Mouse (Mus musculus) CH12.LX (cell line): Measurements from ENCODE around the gene Dcpp2. TPM values are rescaled to one million over a fixed set of nuclear protein-coding genes. Genes with fewer than 3 reads are reported as not detected.
"Not testable (repeated sequence)": the region's sequence is repeated elsewhere in the genome, so short reads cannot be mapped to it uniquely, and the experiment has no call there.

ENCODE experiments used
- DNase-seq: peaks from one replicate; pipeline ENCODE4 v3.0.0-alpha.2; 2013; ENCODE audit errors: extremely low read depth
- H3K27ac ChIP-seq: 2 replicates; pipeline ENCODE4 v1.5.1; 2012; ENCODE audit warnings: low read depth, mild to moderate bottlenecking, control low read depth, moderate library complexity; ENCODE audit not compliant: insufficient read depth
- H3K27me3 ChIP-seq: replicated peaks from 2 replicates; pipeline ENCODE3; 2012; ENCODE audit warnings: inconsistent platforms
- H3K36me3 ChIP-seq, 2 experiments: replicated peaks in 1 of 2; 2 replicates each; pipeline versions ENCODE3 to v1.6.1; 2012; ENCODE audit warnings: inconsistent platforms in 1 of 2, low read length in 1 of 2, mild to moderate bottlenecking in 1 of 2, mixed read lengths in 1 of 2, moderate library complexity in 1 of 2; ENCODE audit not compliant: control insufficient read depth in 1 of 2, insufficient read depth in 1 of 2
- H3K4me1 ChIP-seq, 2 experiments: 2 replicates each; pipeline ENCODE4 v1.6.1; 2012; ENCODE audit warnings: inconsistent platforms in 1 of 2, moderate library complexity in 1 of 2; ENCODE audit not compliant: insufficient read depth in 2 of 2, control insufficient read depth in 1 of 2
- H3K4me2 ChIP-seq: 2 replicates; pipeline ENCODE4 v1.6.1; 2012; ENCODE audit warnings: low read depth, mild to moderate bottlenecking, control low read depth; ENCODE audit not compliant: poor library complexity, insufficient read depth, severe bottlenecking
- H3K4me3 ChIP-seq, 3 experiments: fragments of 150-350 bp in 1 of 3; sonication (generic) in 1 of 3; replicated peaks in 1 of 3; 2 replicates each; pipeline versions ENCODE3 to v1.5.1; 2011 to 2012; ENCODE audit warnings: low read depth in 2 of 3, low read length in 2 of 3, mild to moderate bottlenecking in 2 of 3, moderate library complexity in 2 of 3, control low read depth in 1 of 3, improper control_type of control experiment in 1 of 3, inconsistent platforms in 1 of 3, mixed read lengths in 1 of 3; ENCODE audit not compliant: poor library complexity in 1 of 3
- H3K79me2 ChIP-seq: replicated peaks from 2 replicates; pipeline ENCODE4 v1.6.1; 2012; ENCODE audit warnings: mild to moderate bottlenecking, moderate library complexity; ENCODE audit not compliant: control insufficient read depth, poor library complexity, insufficient read depth, severe bottlenecking; ENCODE audit errors: extremely low read depth
- H3K9ac ChIP-seq: 2 replicates; pipeline ENCODE4 v1.6.1; 2012; ENCODE audit warnings: low read depth, mild to moderate bottlenecking, control low read depth, moderate library complexity; ENCODE audit not compliant: insufficient read depth
- H3K9me3 ChIP-seq: replicated peaks from 2 replicates; pipeline ENCODE3; 2012; ENCODE audit warnings: low read length, inconsistent platforms, mixed read lengths
- BHLHE40 ChIP-seq: IDR thresholded peaks from 2 replicates; pipeline ENCODE4 v1.6.1; 2011; ENCODE audit warnings: mild to moderate bottlenecking, low read depth, low read length, improper control_type of control experiment
- CHD1 ChIP-seq: IDR thresholded peaks from 2 replicates; pipeline ENCODE4 v1.6.1; 2012; ENCODE audit warnings: low read depth, low read length, improper control_type of control experiment, inconsistent platforms
- CTCF ChIP-seq, 2 experiments: IDR thresholded peaks in 1 of 2; conservative IDR thresholded peaks in 1 of 2; 2 replicates each; pipeline ENCODE4 v1.5.1; 2011 to 2012; ENCODE audit warnings: low read depth in 2 of 2, low read length in 2 of 2, improper control_type of control experiment in 1 of 2, inconsistent platforms in 1 of 2, mild to moderate bottlenecking in 1 of 2, moderate library complexity in 1 of 2
- ELF1 ChIP-seq: IDR thresholded peaks from 2 replicates; pipeline ENCODE4 v1.6.1; 2014; ENCODE audit warnings: low read depth, mild to moderate bottlenecking, inconsistent platforms, low read length, improper control_type of control experiment
- HCFC1 ChIP-seq: IDR thresholded peaks from 2 replicates; pipeline ENCODE4 v1.6.1; 2012; ENCODE audit warnings: low read depth, mild to moderate bottlenecking, inconsistent platforms, low read length, improper control_type of control experiment
- JUN ChIP-seq: IDR thresholded peaks from 2 replicates; pipeline ENCODE4 v1.6.1; 2011; ENCODE audit warnings: low read depth, mild to moderate bottlenecking, low read length, improper control_type of control experiment, moderate library complexity; ENCODE audit not compliant: insufficient read depth
- JUND ChIP-seq: conservative IDR thresholded peaks from 2 replicates; pipeline ENCODE4 v1.6.1; 2011; ENCODE audit warnings: low read depth, low read length, improper control_type of control experiment
- KAT2A ChIP-seq: IDR thresholded peaks from 2 replicates; pipeline ENCODE4 v1.6.1; 2012; ENCODE audit warnings: low read length, improper control_type of control experiment, inconsistent platforms; ENCODE audit not compliant: insufficient replicate concordance
- MAX ChIP-seq: IDR thresholded peaks from 2 replicates; pipeline ENCODE4 v1.6.1; 2011; ENCODE audit warnings: low read length, improper control_type of control experiment
- MAZ ChIP-seq: IDR thresholded peaks from 2 replicates; pipeline ENCODE4 v1.6.1; 2012; ENCODE audit warnings: low read depth, mild to moderate bottlenecking, inconsistent platforms, low read length, improper control_type of control experiment, moderate library complexity
- MYC ChIP-seq: IDR thresholded peaks from 2 replicates; pipeline ENCODE4 v1.6.1; 2011; ENCODE audit warnings: low read depth, mild to moderate bottlenecking, improper control_type of control experiment, low read length
- POLR2A ChIP-seq: IDR thresholded peaks from 2 replicates; pipeline ENCODE4 v1.6.1; 2011; ENCODE audit warnings: low read depth, mild to moderate bottlenecking, improper control_type of control experiment, low read length
- RAD21 ChIP-seq: IDR thresholded peaks from 2 replicates; pipeline ENCODE4 v1.6.1; 2011; ENCODE audit warnings: low read depth, mild to moderate bottlenecking, low read length, improper control_type of control experiment, moderate library complexity
- SIN3A ChIP-seq: IDR thresholded peaks from 2 replicates; pipeline ENCODE4 v1.6.1; 2012; ENCODE audit warnings: low read length, improper control_type of control experiment, inconsistent platforms
- TBP ChIP-seq: conservative IDR thresholded peaks from 2 replicates; pipeline ENCODE4 v1.6.1; 2011; ENCODE audit warnings: low read depth, low read length, improper control_type of control experiment
- USF1 ChIP-seq: IDR thresholded peaks from 2 replicates; pipeline ENCODE4 v1.6.1; 2014; ENCODE audit warnings: low read depth, mild to moderate bottlenecking, inconsistent platforms, low read length, improper control_type of control experiment
- USF2 ChIP-seq: conservative IDR thresholded peaks from 2 replicates; pipeline ENCODE4 v1.6.1; 2011; ENCODE audit warnings: low read depth, low read length, improper control_type of control experiment
- ZKSCAN1 ChIP-seq: IDR thresholded peaks from 2 replicates; pipeline ENCODE4 v1.6.1; 2012; ENCODE audit warnings: low read depth, inconsistent platforms, low read length, improper control_type of control experiment, borderline replicate concordance
- dilution Hi-C: fragments of 300-500 bp; cut with MboI; formaldehyde crosslinking; loops from 2 replicates; pipeline ENCODE4 v1.14.3; 2020; ENCODE audit warnings: low sequenced_read_pairs; ENCODE audit not compliant: extremely low pct_unique_long_range_greater_than_20kb, extremely low pct_ligation_motif_present
- in situ Hi-C: fragments of 300-500 bp; cut with MboI; formaldehyde crosslinking; loops from 3 replicates; pipeline ENCODE4 v1.14.3; 2019; ENCODE audit warnings: low sequenced_read_pairs, low pct_ligation_motif_present, low pct_unique_long_range_greater_than_20kb, mixed read lengths
- polyA plus RNA-seq: library from polyadenylated mRNA; unstranded; fragments of >175 nt; gene quantifications from 2 replicates; pipeline ENCODE4 v1.2.1, GENCODE M21; 2012; ENCODE audit warnings: low read depth; ENCODE audit not compliant: insufficient read length
- total RNA-seq, 2 experiments: library from RNA; depleted of rRNA; stranded (reverse); fragments of 300-350 nt in 1 of 2; fragments of >200 nt in 1 of 2; gene quantifications; 2 replicates each; pipeline ENCODE4 v1.2.3; 2012 to 2014

The Dcpp2 gene
- total and polyA plus RNA-seq, 3 experiments: not detected

GRCm38 (mm10) chr17:23941372-23941771 lies 60.7 kb downstream of the Dcpp2 start, which contains the start of gene Sbp:
TSS of gene Sbp (plus strand) at chr17:23941672.
- DNase-seq: no peak
- no peak within 1 kb of the TSS for H3K27ac ChIP-seq
- no peak within 1 kb of the TSS for H3K4me3 ChIP-seq
- dilution Hi-C loops: no loop called here
- H3K79me2 ChIP-seq: no peaks in the 10 kb centered on the region
- TF ChIP-seq CTCF (conservative IDR thresholded peaks at IDR 0.05 in 1 of 2, IDR thresholded peaks at IDR 0.05 in 1 of 2; ENCODE audit: low read depth in 2 of 2, low read length in 2 of 2): no peak
- TF ChIP-seq TBP: no peak
- TF ChIP-seq BHLHE40: no peak
- no peak for TF ChIP-seq KAT2A
- no peak for TF ChIP-seq HCFC1
- TF ChIP-seq RAD21: no peak
- TF ChIP-seq MAX: no peak
- TF ChIP-seq CHD1: no peak
- no peak for TF ChIP-seq USF2
- TF ChIP-seq MAZ: no peak
- no peak within 1 kb of the TSS for H3K9ac ChIP-seq
- in situ Hi-C loops: no loop called here
- peaks cover 35% of the 10 kb centered on the region for H3K27me3 ChIP-seq
- H3K4me2 ChIP-seq: no peak within 1 kb of the TSS
- no peaks in the 10 kb centered on the region for H3K36me3 ChIP-seq
- no peaks in the 10 kb centered on the region for H3K4me1 ChIP-seq
- H3K9me3 ChIP-seq: no peaks in the 10 kb centered on the region

- H3K79me2 ChIP-seq, H3K9me3 ChIP-seq, H3K4me1 ChIP-seq, H3K4me2 ChIP-seq, H3K36me3 ChIP-seq, dilution Hi-C loops, in situ Hi-C loops, H3K9ac ChIP-seq, H3K4me3 ChIP-seq, DNase-seq, H3K27ac ChIP-seq: not testable (repeated sequence)
- H3K27me3 ChIP-seq: peaks cover 14% of the 10 kb centered on the region
These were observed 66.8 kb downstream of the Dcpp2 start for GRCm38 (mm10) chr17:23947486-23947885.

DNA sequence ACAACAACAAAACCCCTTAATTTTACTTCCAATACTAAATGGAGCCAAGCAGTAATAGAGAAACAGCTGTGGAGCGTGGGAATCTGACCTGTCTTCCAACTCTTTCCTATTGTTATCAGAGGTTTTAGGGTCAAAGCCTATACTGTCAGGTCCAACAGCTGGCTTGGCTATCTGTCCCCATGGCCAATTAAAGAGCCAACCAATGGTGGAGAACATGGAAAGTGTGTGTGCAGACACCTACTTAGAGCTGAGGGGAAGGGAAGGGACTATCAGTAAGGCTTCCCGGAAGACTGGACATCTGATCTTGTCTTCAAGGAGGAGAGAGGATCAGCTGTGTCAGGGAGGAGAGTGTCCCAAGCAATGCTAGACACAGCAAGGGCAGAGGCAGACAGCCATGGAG lies 68.4 kb downstream of the Dcpp2 start:
- H3K9me3 ChIP-seq: no peaks in the 10 kb centered on the region
- no peak overlapping the region for H3K27ac ChIP-seq
- DNase-seq: no peak
- TF ChIP-seq USF1 (no peak), MYC (no peak), USF2 (no peak), JUN (no peak), ELF1 (no peak), MAZ (no peak), SIN3A (no peak), CHD1 (no peak), ZKSCAN1 (no peak), POLR2A (no peak), JUND (no peak)
- no peaks in the 10 kb centered on the region for H3K36me3 ChIP-seq
- no peaks in the 10 kb centered on the region for H3K4me1 ChIP-seq
- H3K79me2 ChIP-seq: no peaks in the 10 kb centered on the region
- in situ Hi-C loops (no loop called here), dilution Hi-C loops (no loop called here)
- H3K27me3 ChIP-seq: peaks cover 6% of the 10 kb centered on the region
- H3K4me3 ChIP-seq: no peak overlapping the region
- H3K9ac ChIP-seq: no peak overlapping the region
- H3K4me2 ChIP-seq: no peak overlapping the region
